Mouse (Mus musculus) frontal cortex, adult 2 months (tissue): ENCODE results near the gene Dglucy. TPM values are rescaled to one million over a fixed set of nuclear protein-coding genes. Genes with fewer than 3 reads are reported as not detected.

ENCODE experiments used
- DNase-seq, 2 experiments: peaks; one replicate each; pipeline ENCODE4 v3.0.0; 2022; ENCODE audit warnings: low spot score in 1 of 2; ENCODE audit errors: extremely low spot score in 1 of 2
- polyA plus RNA-seq: library from polyadenylated mRNA; depleted of rRNA; stranded (reverse); fragments of >200 nt; gene quantifications from 2 replicates; pipeline ENCODE4 v1.2.3, GENCODE M21; 2012

Gene Dglucy
- polyA plus RNA-seq, 1 experiment: 9.4 TPM

- no peak for DNase-seq
Observed at GRCm38 (mm10) chr12:100871841-100872240, 93.0 kb downstream of the Dglucy start.

DNA sequence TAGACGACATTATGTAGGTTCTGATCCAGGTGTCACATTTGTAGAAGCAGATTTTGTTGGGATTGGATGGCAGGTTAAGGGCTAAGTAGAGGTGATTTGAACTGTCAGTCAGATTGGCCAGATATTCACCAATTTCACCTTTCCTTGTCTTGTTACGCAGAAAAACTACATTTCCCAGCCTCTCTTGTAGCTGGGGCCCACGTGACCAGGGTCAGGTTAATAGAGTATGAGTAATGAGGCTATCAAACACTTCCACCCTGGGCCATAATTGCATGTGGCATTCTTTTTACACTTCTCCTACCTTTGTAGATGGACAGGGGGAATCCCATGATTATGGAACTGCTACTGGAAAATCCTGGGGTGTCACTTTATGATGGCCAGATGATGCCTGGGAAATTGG lies 94.8 kb downstream of the Dglucy start:
- no peak for DNase-seq

GRCm38 (mm10) chr12:100875553-100875952 lies 96.7 kb downstream of the Dglucy start:
- peak; percentile 44 to 62 for DNase-seq

DNA sequence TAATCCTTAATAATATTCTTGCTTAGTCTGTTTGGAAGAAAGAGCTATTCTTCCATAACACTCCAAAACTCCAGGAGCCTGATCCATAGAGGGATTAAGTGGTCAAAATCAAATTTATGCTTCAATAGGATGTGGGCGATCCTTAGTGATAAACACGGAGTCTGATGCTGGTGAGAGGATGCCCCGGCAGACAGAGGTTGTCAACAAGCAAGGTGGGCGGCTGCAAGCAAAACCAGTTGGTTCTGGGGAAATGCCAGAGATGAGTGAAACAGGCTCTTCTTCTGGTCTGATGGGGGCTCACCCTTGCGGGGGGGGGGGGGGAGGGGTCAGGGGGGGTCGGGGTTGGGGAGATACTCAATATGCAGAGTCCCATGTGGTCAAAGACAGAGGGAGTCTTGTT lies 97.1 kb downstream of the Dglucy start:
- no peak for DNase-seq

- no peak for DNase-seq
Observed at GRCm38 (mm10) chr12:100877936-100878335, 99.1 kb downstream of the Dglucy start.

- no peak for DNase-seq
Observed at GRCm38 (mm10) chr12:100878556-100878955, 99.7 kb downstream of the Dglucy start.

GRCm38 (mm10) chr12:100883168-100883567 lies 104.3 kb downstream of the Dglucy start:
- DNase-seq: no peak

DNA sequence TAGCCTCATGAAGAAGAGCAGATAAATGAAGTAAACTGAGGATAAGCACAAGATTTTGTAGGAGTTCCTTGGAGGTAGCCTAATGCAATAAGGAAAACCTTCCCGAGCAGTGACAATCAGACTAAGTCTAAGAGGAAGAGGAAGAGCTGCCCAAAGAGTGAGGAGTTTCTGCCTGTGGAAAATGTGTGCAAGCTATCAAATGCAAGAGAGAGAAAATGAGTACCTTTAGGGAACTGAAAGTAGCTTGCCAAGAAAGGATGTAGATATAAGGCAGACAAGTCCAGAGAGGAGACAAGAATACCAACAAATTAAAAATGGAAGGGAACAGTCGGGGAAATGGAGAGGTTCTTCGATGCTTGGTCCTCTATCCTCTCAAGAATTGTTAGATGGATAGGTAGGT lies 106.7 kb downstream of the Dglucy start:
- no peak for DNase-seq

- peak in 1 of 2 experiments; percentile 42 for DNase-seq
Observed at GRCm38 (mm10) chr12:100886877-100887276, 108.0 kb downstream of the Dglucy start.

- peak; percentile 40 to 79 for DNase-seq
Observed at GRCm38 (mm10) chr12:100887801-100888258, 109.0 kb downstream of the Dglucy start.

DNA sequence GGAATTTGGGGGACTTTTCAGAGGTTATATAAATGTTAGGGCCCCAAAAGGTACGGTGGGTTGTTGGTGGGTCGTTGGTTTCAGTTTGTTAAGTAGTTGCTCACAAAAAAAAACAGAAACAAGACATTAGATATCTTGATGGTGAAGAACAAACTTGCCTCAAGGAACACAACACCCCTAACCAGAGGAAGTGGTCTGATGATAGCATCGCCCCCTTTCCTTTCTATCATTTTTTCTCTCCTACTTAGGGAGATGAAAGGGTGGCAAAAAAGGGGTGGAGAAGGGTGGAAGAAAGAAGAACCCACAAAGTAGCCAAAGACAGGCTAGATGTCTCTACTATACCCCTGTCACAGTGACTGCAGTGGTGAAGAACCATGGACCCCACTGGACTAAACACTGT lies 111.7 kb downstream of the Dglucy start:
- DNase-seq: no peak

GRCm38 (mm10) chr12:100895504-100895903 lies 116.6 kb downstream of the Dglucy start:
- DNase-seq: no peak

GRCm38 (mm10) chr12:100896661-100897060 lies 117.8 kb downstream of the Dglucy start:
- no peak for DNase-seq

DNA sequence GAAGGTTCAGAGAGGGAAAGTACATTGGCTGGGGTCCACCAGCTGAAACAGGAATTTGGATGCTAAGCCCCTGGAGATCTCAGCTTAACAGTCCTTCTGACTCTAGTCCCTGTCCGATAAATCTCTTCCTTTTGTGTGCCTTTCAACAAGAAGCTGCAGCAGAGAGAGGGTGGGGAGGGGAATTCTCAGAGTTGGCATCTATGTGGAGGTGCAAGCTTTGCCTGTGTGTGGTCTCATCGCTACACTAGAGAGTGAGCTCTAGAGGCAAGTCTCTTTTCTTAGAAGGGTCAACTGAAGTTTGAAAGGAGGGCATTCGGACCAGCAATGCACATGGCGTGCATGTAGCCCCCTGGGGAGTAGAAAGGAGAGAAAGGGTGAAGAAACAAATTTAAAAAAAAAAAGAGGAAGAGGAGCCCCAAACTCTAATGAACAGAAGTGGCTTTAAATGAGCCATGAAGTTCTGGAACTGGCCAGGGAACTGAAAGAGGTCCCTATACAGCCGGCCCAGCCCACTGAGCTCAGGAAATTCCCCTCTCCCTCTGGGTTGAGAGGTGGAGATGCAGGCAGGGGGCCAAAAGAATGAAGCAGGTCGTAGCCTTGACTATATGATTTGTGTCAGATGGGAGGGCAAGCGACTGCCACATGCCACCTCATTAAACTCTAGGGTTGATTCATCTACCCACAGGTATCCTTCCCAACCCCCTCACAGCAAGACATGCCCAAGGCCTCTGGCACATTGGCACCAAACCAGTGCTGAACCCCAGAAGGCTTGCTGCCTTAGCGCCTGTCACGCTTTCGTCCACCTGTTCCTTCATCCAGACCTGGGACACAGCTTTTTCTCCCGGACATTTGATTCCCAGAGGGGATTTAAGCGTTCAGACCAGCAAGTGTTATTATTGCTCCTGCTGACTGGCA lies 119.1 kb downstream of the Dglucy start:
- DNase-seq: no peak

GRCm38 (mm10) chr12:100899111-100899640 lies 120.3 kb downstream of the Dglucy start:
- DNase-seq: peak in 1 of 2 experiments; percentile 50

DNA sequence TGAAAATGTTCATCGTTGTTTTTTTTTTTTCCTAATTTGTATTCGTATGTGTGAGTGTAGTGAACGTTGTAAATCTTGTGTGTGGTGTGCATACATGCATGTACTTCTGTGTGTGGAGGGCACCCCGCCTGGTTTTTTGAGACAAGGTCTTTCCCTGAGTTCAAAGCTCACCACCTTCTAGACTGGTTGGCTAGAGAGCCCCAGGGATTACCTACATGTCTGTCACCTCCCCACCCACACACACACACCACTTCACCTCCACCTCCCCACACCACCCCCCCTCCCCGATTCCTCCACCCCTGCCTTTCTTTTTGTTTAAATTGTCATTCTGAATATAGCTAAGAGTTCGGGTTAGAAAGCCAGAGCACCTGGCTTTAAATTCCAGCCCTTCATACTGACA lies 122.0 kb downstream of the Dglucy start:
- no peak for DNase-seq

GRCm38 (mm10) chr12:100901386-100901785 lies 122.5 kb downstream of the Dglucy start:
- DNase-seq: no peak

- no peak for DNase-seq
Observed at GRCm38 (mm10) chr12:100903761-100904160, 124.9 kb downstream of the Dglucy start.

DNA sequence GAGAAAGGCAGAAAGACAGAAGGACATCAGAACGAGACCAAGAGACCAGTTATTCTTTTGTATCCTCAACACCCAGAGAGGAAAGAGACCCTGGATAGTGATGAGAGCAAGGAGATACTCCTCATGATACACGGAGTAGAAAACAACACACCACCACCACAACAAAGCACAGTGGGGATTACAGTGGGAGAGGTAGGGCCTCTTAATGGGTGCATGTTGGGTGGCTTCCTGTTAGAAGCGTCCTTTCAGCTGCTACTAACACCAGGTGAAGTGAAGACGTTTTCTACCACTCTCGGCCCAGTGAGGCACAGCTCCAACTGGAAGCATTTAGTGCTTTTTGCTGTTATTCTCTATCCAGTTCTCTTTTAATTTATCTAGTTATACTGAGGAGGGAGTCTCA lies 128.0 kb downstream of the Dglucy start:
- DNase-seq: no peak

DNA sequence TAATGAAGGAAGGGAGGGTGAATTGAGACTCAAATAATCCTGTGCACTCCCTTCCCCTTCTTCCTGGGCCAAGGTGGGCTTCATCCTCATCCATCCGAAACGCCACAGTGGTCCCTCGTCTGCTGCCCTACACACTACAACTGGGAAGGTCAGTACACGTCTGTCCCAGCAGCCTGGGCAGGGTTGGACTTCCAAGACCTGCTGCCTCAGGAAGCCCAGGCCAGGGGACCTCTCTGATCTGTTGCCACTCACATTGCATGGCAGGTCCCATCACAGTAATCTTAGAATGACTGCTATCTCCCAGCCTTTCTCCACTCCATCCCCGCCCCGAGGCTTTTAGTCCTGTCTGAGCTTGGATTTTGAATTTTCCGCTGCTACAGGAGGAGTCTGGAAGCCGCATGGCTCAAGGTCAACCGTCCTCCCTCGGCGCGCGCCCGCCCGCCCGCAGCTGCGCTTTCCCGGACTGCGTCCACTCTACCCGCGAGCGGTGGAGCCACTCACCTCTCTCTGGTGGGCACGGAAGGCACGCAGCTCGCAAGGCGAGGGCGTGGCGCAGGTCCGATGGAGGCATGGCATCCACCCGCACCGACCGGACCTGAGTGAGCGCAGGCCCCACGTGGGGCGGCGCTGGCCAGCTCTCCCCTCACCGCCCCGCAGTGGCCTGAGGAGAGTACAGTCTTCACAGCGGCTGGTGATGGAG lies 128.9 kb downstream of the Dglucy start, which contains the start of gene Gpr68:
Gene Gpr68, minus strand, starts transcription at position 601 of the 700 bp plus-strand sequence.
- DNase-seq: peak in 1 of 2 experiments; percentile 26
